Mouse (Mus musculus): ENCODE measurements around the gene Tssc4. TPM values are rescaled to one million over a fixed set of nuclear protein-coding genes. Genes with fewer than 3 reads are reported as not detected.

The Tssc4 gene
- polyA plus RNA-seq, 1 experiment from 2014 or later = 111 TPM

GRCm38 (mm10) chr7:143119826-143120225 lies 50.8 kb downstream of the Tssc4 start:
- 82% methylated on average over 3 of the region's 3 CpGs for WGBS
- ATAC-seq (ENCODE audit: low FRiP score, low read depth) = no peak
- H3K27ac ChIP-seq (replicated peaks) = no peak overlapping the region

More at GRCm38 (mm10) chr7:143119826-143120225, 50.8 kb downstream of the Tssc4 start:
- H3K27me3 ChIP-seq = no peaks in the 10 kb centered on the region
- H3K36me3 ChIP-seq = no peaks in the 10 kb centered on the region
- H3K9ac ChIP-seq (replicated peaks) = no peak overlapping the region
- no peak overlapping the region for H3K4me3 ChIP-seq
- 0 out of 2 replicates have a peak, but pooled peaks cover 3% of the 10 kb centered on the region for H3K9me3 ChIP-seq
- H3K4me2 ChIP-seq (replicated peaks) = no peak overlapping the region
- H3K4me1 ChIP-seq = peaks cover 8% of the 10 kb centered on the region; the same call in 1 of the 2 replicates

Other genes starting within 250 kb of the Tssc4 start
- gene Th, start 138.1 kb upstream of the Tssc4 start, polyA plus RNA-seq (2016; fragmentation: Nextera tagmentation; extraction: Ambion mirVana) = 16.2 and 28.5 TPM in 2 replicates
- 0.40 TPM in 1 of 2 replicates, not detected in the other for gene Ascl2, start 100.0 kb upstream of the Tssc4 start, polyA plus RNA-seq (2016; fragmentation: Nextera tagmentation; extraction: Ambion mirVana)
- gene Tspan32, start 64.2 kb upstream of the Tssc4 start, polyA plus RNA-seq (2016; fragmentation: Nextera tagmentation; extraction: Ambion mirVana) = 1.5 and 1.8 TPM in 2 replicates
- 214 and 228 TPM in 2 replicates for gene Cd81, start 16.5 kb upstream of the Tssc4 start, polyA plus RNA-seq (2016; fragmentation: Nextera tagmentation; extraction: Ambion mirVana)
- gene Trpm5, start 25.4 kb downstream of the Tssc4 start, polyA plus RNA-seq (2016; fragmentation: Nextera tagmentation; extraction: Ambion mirVana) = 0.94 and 1.7 TPM in 2 replicates
- 0.98 and 2.0 TPM in 2 replicates for gene Kcnq1, start 37.1 kb downstream of the Tssc4 start, polyA plus RNA-seq (2016; fragmentation: Nextera tagmentation; extraction: Ambion mirVana)